Mouse (Mus musculus): Measurements from ENCODE around the gene Thumpd3. TPM values are rescaled to one million over a fixed set of nuclear protein-coding genes. Genes with fewer than 3 reads are reported as not detected.

The Thumpd3 gene
- polyA plus RNA-seq, 1 experiment from 2014 or later = 33.6 TPM

DNA sequence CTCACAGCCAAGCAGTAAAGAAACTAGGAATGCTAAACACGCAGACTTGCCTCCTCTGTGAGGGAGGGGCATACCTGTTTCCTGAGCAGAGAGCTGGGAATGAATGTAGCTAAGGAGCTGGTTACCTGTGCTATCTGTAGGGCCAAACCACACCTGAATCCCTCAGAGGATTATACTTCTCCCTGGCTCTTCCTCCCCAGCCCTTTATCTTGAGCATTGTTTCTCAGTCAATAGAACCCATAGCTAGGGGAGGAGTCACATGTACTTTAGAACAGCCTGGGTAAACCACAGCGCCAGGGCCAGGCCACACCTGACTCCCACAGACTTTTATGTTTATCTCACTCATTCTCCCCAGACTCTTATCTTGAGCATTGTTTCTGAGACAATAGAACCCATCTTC lies 39.2 kb upstream of the Thumpd3 start:
- 29% methylated on average over 2 of the region's 2 CpGs for WGBS
- ATAC-seq (ENCODE audit: low FRiP score, low TSS enrichment) = peak; percentile 80
- Histone ChIP-seq H3K9ac (ENCODE audit: low read length) (no peak overlapping the region), H3K27me3 (ENCODE audit: control insufficient read depth, insufficient read depth, low read length) (no peaks in the 10 kb centered on the region; the same call in 1 of the 2 replicates), H3K27ac (replicated peaks) (no peak overlapping the region), H3K4me3 (ENCODE audit: low read depth, low read length) (no peak overlapping the region), H3K9me3 (ENCODE audit: control insufficient read depth, low read length) (no peaks in the 10 kb centered on the region), H3K4me2 (replicated peaks; ENCODE audit: low read depth) (no peak overlapping the region), H3K4me1 (replicated peaks; ENCODE audit: control insufficient read depth, insufficient read depth) (no peaks in the 10 kb centered on the region), H3K36me3 (ENCODE audit: control insufficient read depth, insufficient read depth, low read length) (no peaks in the 10 kb centered on the region)
- DNase-seq (ENCODE audit: low spot score) = peak; percentile 44
- no peak for TF ChIP-seq EP300 (optimal IDR thresholded peaks at IDR 0.05)
- no peak for TF ChIP-seq CTCF (IDR thresholded peaks at IDR 0.05; ENCODE audit: low read depth)

- 55% methylated on average over 2 of the region's 2 CpGs for WGBS
- Histone ChIP-seq H3K4me3 (ENCODE audit: low read depth, low read length) (no peak overlapping the region), H3K27ac (replicated peaks) (no peak overlapping the region), H3K36me3 (ENCODE audit: control insufficient read depth, insufficient read depth, low read length) (no peaks in the 10 kb centered on the region), H3K9me3 (ENCODE audit: control insufficient read depth, low read length) (no peaks in the 10 kb centered on the region), H3K4me1 (replicated peaks; ENCODE audit: control insufficient read depth, insufficient read depth) (no peaks in the 10 kb centered on the region), H3K27me3 (ENCODE audit: control insufficient read depth, insufficient read depth, low read length) (no peaks in the 10 kb centered on the region), H3K9ac (ENCODE audit: low read length) (no peak overlapping the region), H3K4me2 (replicated peaks; ENCODE audit: low read depth) (no peak overlapping the region)
- TF ChIP-seq CTCF (IDR thresholded peaks at IDR 0.05; ENCODE audit: low read depth) (no peak), EP300 (optimal IDR thresholded peaks at IDR 0.05) (no peak)
- DNase-seq (ENCODE audit: low spot score) (no peak), ATAC-seq (ENCODE audit: low FRiP score, low TSS enrichment) (no peak)
Measured at GRCm38 (mm10) chr6:113011886-113012285, 34.1 kb upstream of the Thumpd3 start.

GRCm38 (mm10) chr6:113012495-113012941 lies 33.5 kb upstream of the Thumpd3 start:
- Histone ChIP-seq H3K36me3 (ENCODE audit: control insufficient read depth, insufficient read depth, low read length) (no peaks in the 10 kb centered on the region), H3K9me3 (ENCODE audit: control insufficient read depth, low read length) (no peaks in the 10 kb centered on the region), H3K4me3 (ENCODE audit: low read depth, low read length) (no peak overlapping the region; the same call in 1 of the 2 replicates), H3K4me1 (replicated peaks; ENCODE audit: control insufficient read depth, insufficient read depth) (no peaks in the 10 kb centered on the region), H3K4me2 (replicated peaks; ENCODE audit: low read depth) (peak overlapping the region; percentile 20; the same call in 1 of the 2 replicates), H3K27ac (replicated peaks) (peak overlapping the region; percentile 71), H3K27me3 (ENCODE audit: control insufficient read depth, insufficient read depth, low read length) (no peaks in the 10 kb centered on the region), H3K9ac (ENCODE audit: low read length) (no peak overlapping the region)
- no peak for TF ChIP-seq CTCF (IDR thresholded peaks at IDR 0.05; ENCODE audit: low read depth)
- no peak for TF ChIP-seq EP300 (optimal IDR thresholded peaks at IDR 0.05)
- peak; percentile 61; the same call in 1 of the 2 replicates for ATAC-seq (ENCODE audit: low FRiP score, low TSS enrichment)
- DNase-seq (ENCODE audit: low spot score) = peak; percentile 52
- WGBS = 33% methylated on average over 6 of the region's 6 CpGs

DNA sequence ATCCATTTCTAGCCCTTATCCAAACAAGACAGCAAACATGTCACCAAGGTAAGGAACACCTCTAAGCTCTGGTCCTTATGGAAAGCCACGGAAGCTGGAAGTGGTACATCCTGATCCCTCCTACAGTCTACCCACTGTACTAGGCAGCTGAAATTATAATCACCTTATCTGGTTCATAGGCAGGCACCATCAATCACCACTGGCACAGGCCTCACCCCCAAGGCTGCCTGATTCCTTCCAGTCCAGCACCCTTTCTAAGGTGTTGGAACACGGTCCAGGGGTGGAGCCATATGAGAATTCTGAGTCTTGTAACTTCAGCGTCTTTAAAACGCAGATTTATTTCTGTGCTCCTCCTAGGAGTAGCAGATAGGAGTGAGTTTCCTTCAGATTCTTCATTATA lies 32.5 kb upstream of the Thumpd3 start:
- H3K27me3 ChIP-seq (ENCODE audit: control insufficient read depth, insufficient read depth, low read length) = no peaks in the 10 kb centered on the region
- 61% methylated on average over 4 of the region's 4 CpGs for WGBS
- peak overlapping the region; percentile 71 for H3K27ac ChIP-seq (replicated peaks)
- H3K4me2 ChIP-seq (replicated peaks; ENCODE audit: low read depth) = no peak overlapping the region
- no peak for DNase-seq (ENCODE audit: low spot score)
- no peaks in the 10 kb centered on the region for H3K36me3 ChIP-seq (ENCODE audit: control insufficient read depth, insufficient read depth, low read length)
- no peak overlapping the region for H3K9ac ChIP-seq (ENCODE audit: low read length)
- no peaks in the 10 kb centered on the region for H3K4me1 ChIP-seq (replicated peaks; ENCODE audit: control insufficient read depth, insufficient read depth)
- no peak overlapping the region for H3K4me3 ChIP-seq (ENCODE audit: low read depth, low read length)
- no peaks in the 10 kb centered on the region for H3K9me3 ChIP-seq (ENCODE audit: control insufficient read depth, low read length)
- TF ChIP-seq EP300 (optimal IDR thresholded peaks at IDR 0.05) = no peak
- no peak for TF ChIP-seq CTCF (IDR thresholded peaks at IDR 0.05; ENCODE audit: low read depth)
- ATAC-seq (ENCODE audit: low FRiP score, low TSS enrichment) = peak; percentile 50; the same call in 1 of the 2 replicates

DNA sequence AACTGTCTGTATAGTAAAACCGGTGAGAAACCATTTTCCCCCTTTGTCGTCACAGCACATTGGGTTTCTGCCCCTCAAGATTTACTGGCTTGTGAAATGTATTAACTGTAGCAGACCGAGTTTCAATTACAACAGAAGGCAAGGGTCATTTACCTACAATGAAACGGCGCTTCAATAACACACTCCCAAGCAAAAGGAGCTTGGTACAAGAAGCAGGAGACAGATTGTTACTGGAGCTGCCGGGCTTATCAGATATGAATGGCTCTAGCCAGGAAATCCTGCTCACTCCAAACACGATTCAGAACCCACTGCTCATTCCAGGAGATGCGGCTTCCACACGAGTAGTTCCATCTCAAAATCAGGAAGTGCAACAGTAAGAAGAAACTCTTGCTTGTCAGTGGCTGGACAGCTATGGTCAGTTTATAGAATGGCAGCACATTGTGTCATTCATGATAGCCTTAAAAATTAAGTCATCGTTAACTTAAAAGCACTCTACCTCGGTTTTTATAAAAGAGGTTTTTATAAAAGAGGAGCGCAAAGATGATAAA lies 28.5 kb upstream of the Thumpd3 start:
- H3K9me3 ChIP-seq (ENCODE audit: control insufficient read depth, low read length) = no peaks in the 10 kb centered on the region
- no peak overlapping the region for H3K4me2 ChIP-seq (replicated peaks; ENCODE audit: low read depth)
- no peak overlapping the region for H3K4me3 ChIP-seq (ENCODE audit: low read depth, low read length)
- DNase-seq (ENCODE audit: low spot score) (no peak), ATAC-seq (ENCODE audit: low FRiP score, low TSS enrichment) (no peak)
- no peaks in the 10 kb centered on the region for H3K27me3 ChIP-seq (ENCODE audit: control insufficient read depth, insufficient read depth, low read length)
- no peaks in the 10 kb centered on the region for H3K36me3 ChIP-seq (ENCODE audit: control insufficient read depth, insufficient read depth, low read length)
- WGBS = 42% methylated on average over 12 of the region's 12 CpGs
- TF ChIP-seq EP300 (optimal IDR thresholded peaks at IDR 0.05) (no peak), CTCF (IDR thresholded peaks at IDR 0.05; ENCODE audit: low read depth) (no peak)
- no peaks in the 10 kb centered on the region for H3K4me1 ChIP-seq (replicated peaks; ENCODE audit: control insufficient read depth, insufficient read depth)
- H3K9ac ChIP-seq (ENCODE audit: low read length) = no peak overlapping the region
- H3K27ac ChIP-seq (replicated peaks) = no peak overlapping the region

GRCm38 (mm10) chr6:113018139-113018538 lies 27.9 kb upstream of the Thumpd3 start:
- H3K27me3 ChIP-seq (ENCODE audit: control insufficient read depth, insufficient read depth, low read length) = no peaks in the 10 kb centered on the region
- no peak overlapping the region for H3K27ac ChIP-seq (replicated peaks)
- H3K9me3 ChIP-seq (ENCODE audit: control insufficient read depth, low read length) = no peaks in the 10 kb centered on the region
- no peaks in the 10 kb centered on the region for H3K36me3 ChIP-seq (ENCODE audit: control insufficient read depth, insufficient read depth, low read length)
- H3K9ac ChIP-seq (ENCODE audit: low read length) = no peak overlapping the region
- H3K4me1 ChIP-seq (replicated peaks; ENCODE audit: control insufficient read depth, insufficient read depth) = no peaks in the 10 kb centered on the region
- ATAC-seq (ENCODE audit: low FRiP score, low TSS enrichment) (no peak), DNase-seq (ENCODE audit: low spot score) (no peak)
- no peak overlapping the region for H3K4me2 ChIP-seq (replicated peaks; ENCODE audit: low read depth)
- no peak overlapping the region for H3K4me3 ChIP-seq (ENCODE audit: low read depth, low read length)
- 34% methylated on average over 6 of the region's 6 CpGs for WGBS
- TF ChIP-seq CTCF (IDR thresholded peaks at IDR 0.05; ENCODE audit: low read depth) = no peak
- TF ChIP-seq EP300 (optimal IDR thresholded peaks at IDR 0.05) = no peak

Measured in stomach, postnatal 0 days (tissue).